Mouse (Mus musculus): ENCODE measurements around the gene Rnft2. TPM values are rescaled to one million over a fixed set of nuclear protein-coding genes. Genes with fewer than 3 reads are reported as not detected.

Rnft2 gene
- polyA plus RNA-seq, 1 experiment from 2014 or later, result 17.8 TPM

- H3K27ac ChIP-seq, result peak overlapping the region; percentile 74
- H3K9me3 ChIP-seq, result no peaks in the 10 kb centered on the region
- H3K27me3 ChIP-seq (replicated peaks), result no peaks in the 10 kb centered on the region
- peaks cover 28% of the 10 kb centered on the region for H3K4me1 ChIP-seq
- H3K36me3 ChIP-seq (replicated peaks), result peaks cover 5% of the 10 kb centered on the region; the same call in 1 of the 2 replicates
- peak; percentile 7; the same call in 1 of the 2 replicates for ATAC-seq (replicated peaks)
- WGBS, result 7% methylated on average over 15 of the region's 15 CpGs
- H3K4me3 ChIP-seq, result peak overlapping the region; percentile 64
- peak overlapping the region; percentile 96 for H3K4me2 ChIP-seq
- H3K9ac ChIP-seq, result peak overlapping the region; percentile 46
These were observed 841 bp upstream of the Rnft2 start for GRCm38 (mm10) chr5:118245606-118246308.

DNA sequence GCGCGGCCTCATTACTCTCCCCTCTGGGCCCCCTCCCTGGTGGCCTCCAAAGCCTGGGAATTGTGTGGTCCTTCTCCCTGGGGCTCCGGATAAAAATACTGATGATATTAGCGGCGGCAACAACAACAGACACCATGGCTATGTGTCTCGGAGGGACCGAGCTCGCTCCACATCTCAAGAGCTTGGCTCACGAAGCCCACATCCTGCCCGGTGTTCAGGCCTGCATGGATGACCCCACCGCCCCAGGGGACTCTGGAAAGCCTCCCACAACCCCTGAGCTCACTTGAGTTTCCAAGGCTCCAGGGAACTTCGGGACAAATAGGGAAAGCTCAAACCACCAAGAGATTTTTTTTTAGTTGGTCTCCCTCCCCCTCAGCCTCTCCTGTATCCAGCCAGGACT is 5.2 kb downstream of the Rnft2 start:
- Histone ChIP-seq H3K4me1 (peaks cover 10% of the 10 kb centered on the region), H3K27ac (no peak overlapping the region), H3K4me2 (no peak overlapping the region), H3K36me3 (replicated peaks) (peaks cover 12% of the 10 kb centered on the region; the same call in 1 of the 2 replicates), H3K9ac (no peak overlapping the region), H3K4me3 (no peak overlapping the region), H3K27me3 (replicated peaks) (no peaks in the 10 kb centered on the region), H3K9me3 (no peaks in the 10 kb centered on the region)
- WGBS, result 89% methylated on average over 12 of the region's 12 CpGs
- no peak for ATAC-seq (replicated peaks)

GRCm38 (mm10) chr5:118236891-118237290 is 8.0 kb downstream of the Rnft2 start:
- no peaks in the 10 kb centered on the region for H3K27me3 ChIP-seq (replicated peaks)
- no peak overlapping the region for H3K9ac ChIP-seq
- no peak overlapping the region for H3K4me3 ChIP-seq
- H3K4me2 ChIP-seq, result no peak overlapping the region
- ATAC-seq (replicated peaks), result no peak
- H3K27ac ChIP-seq, result no peak overlapping the region
- WGBS, result 82% methylated on average over 12 of the region's 12 CpGs
- H3K9me3 ChIP-seq, result no peaks in the 10 kb centered on the region
- peaks cover 25% of the 10 kb centered on the region; the same call in 1 of the 2 replicates for H3K36me3 ChIP-seq (replicated peaks)
- no peaks in the 10 kb centered on the region for H3K4me1 ChIP-seq

GRCm38 (mm10) chr5:118230071-118230611 is 14.8 kb downstream of the Rnft2 start:
- WGBS, result 96% methylated on average over 13 of the region's 13 CpGs
- ATAC-seq (replicated peaks), result no peak

GRCm38 (mm10) chr5:118223142-118223757 is 21.7 kb downstream of the Rnft2 start:
- ATAC-seq (replicated peaks), result no peak
- 72% methylated on average over 9 of the region's 9 CpGs for WGBS
- peaks cover 31% of the 10 kb centered on the region for H3K36me3 ChIP-seq (replicated peaks)

More at GRCm38 (mm10) chr5:118230071-118230611, 14.8 kb downstream of the Rnft2 start:
- no peaks in the 10 kb centered on the region for H3K4me1 ChIP-seq
- no peaks in the 10 kb centered on the region for H3K9me3 ChIP-seq
- no peak overlapping the region for H3K9ac ChIP-seq
- H3K4me3 ChIP-seq, result no peak overlapping the region
- no peak overlapping the region for H3K27ac ChIP-seq
- no peaks in the 10 kb centered on the region for H3K27me3 ChIP-seq (replicated peaks)
- H3K36me3 ChIP-seq (replicated peaks), result peaks cover 38% of the 10 kb centered on the region; the same call in 1 of the 2 replicates
- H3K4me2 ChIP-seq, result no peak overlapping the region

DNA sequence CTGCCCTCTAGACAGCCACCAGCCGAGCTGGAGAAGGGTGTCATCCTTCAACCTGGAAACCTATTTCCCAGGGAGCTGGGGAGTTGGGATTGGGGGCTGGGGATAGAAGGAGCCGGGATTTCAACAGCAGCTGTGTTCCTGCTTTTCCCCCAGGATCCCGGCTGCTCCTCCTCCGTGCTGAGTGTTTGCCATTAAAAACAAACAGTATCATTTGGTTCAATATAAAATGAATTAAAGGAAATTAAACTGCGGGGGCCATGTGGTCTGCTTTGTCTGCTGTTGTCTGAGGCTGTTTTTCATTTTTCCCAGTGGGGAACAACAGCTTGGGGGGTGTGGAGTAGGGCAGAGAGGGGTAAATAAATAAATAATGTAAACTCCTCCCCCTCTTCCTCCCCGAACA is 27.5 kb downstream of the Rnft2 start:
- Histone ChIP-seq H3K4me1 (peaks cover 17% of the 10 kb centered on the region), H3K4me2 (no peak overlapping the region), H3K9ac (no peak overlapping the region), H3K27me3 (replicated peaks) (no peaks in the 10 kb centered on the region), H3K9me3 (no peaks in the 10 kb centered on the region), H3K4me3 (no peak overlapping the region), H3K36me3 (replicated peaks) (peaks cover 28% of the 10 kb centered on the region), H3K27ac (no peak overlapping the region)
- WGBS, result 79% methylated on average over 6 of the region's 6 CpGs
- ATAC-seq (replicated peaks), result no peak

More at GRCm38 (mm10) chr5:118223142-118223757, 21.7 kb downstream of the Rnft2 start:
- H3K9ac ChIP-seq, result no peak overlapping the region
- H3K27ac ChIP-seq, result no peak overlapping the region
- no peaks in the 10 kb centered on the region for H3K27me3 ChIP-seq (replicated peaks)
- H3K9me3 ChIP-seq, result no peaks in the 10 kb centered on the region
- no peak overlapping the region for H3K4me3 ChIP-seq
- H3K4me2 ChIP-seq, result no peak overlapping the region
- no peaks in the 10 kb centered on the region for H3K4me1 ChIP-seq

GRCm38 (mm10) chr5:118214418-118215154 is 30.3 kb downstream of the Rnft2 start:
- H3K9me3 ChIP-seq, result no peaks in the 10 kb centered on the region
- peaks cover 17% of the 10 kb centered on the region; the same call in 1 of the 2 replicates for H3K36me3 ChIP-seq (replicated peaks)
- H3K27ac ChIP-seq, result peak overlapping the region; percentile 60
- peaks cover 17% of the 10 kb centered on the region for H3K4me1 ChIP-seq
- WGBS, result 5% methylated on average over 24 of the region's 24 CpGs
- peak overlapping the region; percentile 37 for H3K9ac ChIP-seq
- H3K27me3 ChIP-seq (replicated peaks), result no peaks in the 10 kb centered on the region
- peak overlapping the region; percentile 56 for H3K4me2 ChIP-seq
- ATAC-seq (replicated peaks), result peak; percentile 86
- peak overlapping the region; percentile 35 for H3K4me3 ChIP-seq

DNA sequence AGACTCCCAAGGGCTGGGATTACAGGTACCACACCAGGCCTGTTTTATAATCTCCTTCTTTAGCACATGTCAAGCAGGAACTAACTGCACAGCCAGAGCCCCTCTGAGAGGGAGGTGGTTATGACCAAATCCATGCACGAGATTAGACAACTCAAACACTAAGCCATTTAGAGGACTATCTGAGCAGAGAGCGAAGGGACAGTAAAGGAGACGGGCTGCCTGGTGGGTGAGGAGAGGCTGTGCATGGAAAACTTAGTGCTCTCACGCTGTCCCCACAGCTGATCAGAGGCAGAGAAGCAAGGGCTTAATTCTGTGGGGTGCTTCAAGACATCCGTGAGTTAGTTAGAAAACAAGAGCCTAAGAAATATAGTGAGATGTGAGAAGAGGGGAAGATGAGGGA is 30.9 kb downstream of the Rnft2 start:
- Histone ChIP-seq H3K36me3 (replicated peaks) (peaks cover 16% of the 10 kb centered on the region; the same call in 1 of the 2 replicates), H3K27ac (peak overlapping the region; percentile 60), H3K4me1 (peaks cover 17% of the 10 kb centered on the region), H3K4me2 (peak overlapping the region; percentile 56), H3K9ac (peak overlapping the region; percentile 37), H3K4me3 (peak overlapping the region; percentile 35), H3K9me3 (no peaks in the 10 kb centered on the region), H3K27me3 (replicated peaks) (no peaks in the 10 kb centered on the region)
- peak; percentile 28; the same call in 1 of the 2 replicates for ATAC-seq (replicated peaks)
- WGBS, result 6% methylated on average over 5 of the region's 5 CpGs

- Histone ChIP-seq H3K9ac (no peak overlapping the region), H3K4me1 (no peaks in the 10 kb centered on the region), H3K4me2 (no peak overlapping the region), H3K9me3 (no peaks in the 10 kb centered on the region), H3K27ac (no peak overlapping the region), H3K4me3 (no peak overlapping the region), H3K27me3 (replicated peaks) (no peaks in the 10 kb centered on the region), H3K36me3 (replicated peaks) (peaks cover 5% of the 10 kb centered on the region; the same call in 1 of the 2 replicates)
- no peak for ATAC-seq (replicated peaks)
- WGBS, result 47% methylated on average over 8 of the region's 8 CpGs
These were observed 39.1 kb downstream of the Rnft2 start for GRCm38 (mm10) chr5:118205852-118206251.

- Histone ChIP-seq H3K27ac (no peak overlapping the region), H3K4me2 (no peak overlapping the region), H3K36me3 (replicated peaks) (peaks cover 5% of the 10 kb centered on the region; the same call in 1 of the 2 replicates), H3K9me3 (no peaks in the 10 kb centered on the region), H3K9ac (no peak overlapping the region), H3K27me3 (replicated peaks) (no peaks in the 10 kb centered on the region), H3K4me3 (no peak overlapping the region), H3K4me1 (no peaks in the 10 kb centered on the region)
- no peak for ATAC-seq (replicated peaks)
- 88% methylated on average over 16 of the region's 16 CpGs for WGBS
These were observed 40.1 kb downstream of the Rnft2 start for GRCm38 (mm10) chr5:118204675-118205440.

- peaks cover 5% of the 10 kb centered on the region; the same call in 1 of the 2 replicates for H3K36me3 ChIP-seq (replicated peaks)
- H3K4me2 ChIP-seq, result no peak overlapping the region
- no peaks in the 10 kb centered on the region for H3K9me3 ChIP-seq
- WGBS, result 72% methylated on average over 5 of the region's 5 CpGs
- no peaks in the 10 kb centered on the region for H3K4me1 ChIP-seq
- no peak overlapping the region for H3K9ac ChIP-seq
- ATAC-seq (replicated peaks), result no peak
- no peaks in the 10 kb centered on the region for H3K27me3 ChIP-seq (replicated peaks)
- H3K4me3 ChIP-seq, result no peak overlapping the region
- H3K27ac ChIP-seq, result no peak overlapping the region
These were observed 45.2 kb downstream of the Rnft2 start for GRCm38 (mm10) chr5:118199670-118200069.

Measured in midbrain, embryonic 15.5 days (tissue).